Mouse (Mus musculus): ENCODE measurements around the gene Itpka. TPM values are rescaled to one million over a fixed set of nuclear protein-coding genes. Genes with fewer than 3 reads are reported as not detected.

Itpka gene
- polyA plus RNA-seq, 1 experiment = 2.0 TPM

DNA sequence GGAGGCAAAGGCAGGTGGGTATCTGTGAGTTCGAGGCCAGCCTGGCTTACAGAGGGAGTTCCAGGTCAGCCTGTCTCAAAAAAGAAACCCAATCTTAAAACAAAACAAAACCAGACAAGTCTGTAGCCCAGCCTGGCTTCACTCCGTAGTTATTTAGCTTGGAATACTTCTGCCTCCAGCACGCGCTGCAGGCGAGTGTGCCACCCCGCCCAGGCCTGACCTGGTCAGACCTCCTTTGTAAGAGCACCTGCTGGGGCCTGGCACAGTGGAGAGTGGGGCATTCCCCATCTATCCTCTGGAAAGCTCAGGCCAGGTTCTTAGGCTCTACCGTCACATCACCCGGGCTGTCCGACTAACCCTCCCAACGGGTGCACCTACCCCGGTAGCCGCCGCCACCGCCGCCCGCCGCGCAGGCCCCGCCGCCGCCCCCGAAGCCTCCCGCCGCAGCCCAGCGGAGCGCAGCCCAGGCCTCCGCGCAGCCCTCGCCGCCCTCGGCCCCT, 15.5 kb downstream of the Itpka start:
- Histone ChIP-seq H3K36me3 (ENCODE audit: control insufficient read depth, insufficient read depth, low read length) (no peaks in the 10 kb centered on the region), H3K4me3 (ENCODE audit: insufficient read depth, low read depth, low read length) (peak overlapping the region; percentile 52), H3K27ac (ENCODE audit: insufficient read depth, low read depth, low read length) (no peak overlapping the region), H3K4me1 (ENCODE audit: control insufficient read depth, insufficient read depth, low read length) (peaks cover 4% of the 10 kb centered on the region; the same call in 1 of the 2 replicates), H3K27me3 (replicated peaks; ENCODE audit: control insufficient read depth, insufficient read depth, low read length) (peaks cover 2% of the 10 kb centered on the region)
- peak; percentile 16 for DNase-seq
- 5% methylated on average over 31 of the region's 31 CpGs for WGBS
- TF ChIP-seq POLR2A (IDR thresholded peaks at IDR 0.05; ENCODE audit: low read depth, low read length) (no peak), CTCF (conservative IDR thresholded peaks at IDR 0.05; ENCODE audit: insufficient read depth, insufficient read length, low read depth, low read length) (no peak)

DNA sequence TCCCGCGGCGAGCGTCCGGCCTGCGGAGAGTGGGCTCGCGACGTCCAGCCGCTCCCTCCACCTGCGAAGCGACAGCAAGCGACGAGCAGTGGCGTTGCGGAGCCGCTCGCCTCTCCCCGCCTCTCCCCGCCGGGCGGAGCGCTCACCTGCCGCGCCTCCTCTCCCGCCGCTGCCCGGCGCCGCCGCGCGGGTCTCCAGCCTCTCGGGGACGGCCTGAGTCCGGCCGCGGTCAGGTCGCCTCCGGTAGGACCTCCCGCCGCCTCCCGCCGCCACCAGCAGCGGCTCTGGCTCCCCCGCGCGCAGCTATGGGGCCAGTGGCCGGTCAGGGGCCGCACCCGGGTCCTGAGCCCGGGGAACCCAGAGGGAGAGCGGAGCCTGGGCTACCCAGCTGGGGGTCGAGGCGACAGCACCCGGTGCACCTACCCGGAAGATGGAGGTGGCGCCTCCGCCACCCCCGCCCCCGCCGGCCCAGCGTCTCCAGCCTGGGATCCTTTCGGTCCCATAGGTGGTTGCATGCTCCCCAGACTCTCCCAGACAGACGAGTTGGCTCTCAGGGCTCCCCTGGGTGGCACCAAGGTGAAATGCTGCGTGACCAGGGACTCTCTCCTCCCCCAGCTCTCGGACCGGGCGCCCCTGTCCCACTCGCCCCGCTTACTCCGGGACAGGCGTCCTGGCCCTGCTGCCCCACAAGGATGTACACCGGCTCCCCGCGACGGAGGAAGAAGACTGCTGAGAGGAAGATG, 16.1 kb downstream of the Itpka start:
- H3K4me1 ChIP-seq (ENCODE audit: control insufficient read depth, insufficient read depth, low read length) = peaks cover 4% of the 10 kb centered on the region; the same call in 1 of the 2 replicates
- peak; percentile 44 for DNase-seq
- no peaks in the 10 kb centered on the region for H3K36me3 ChIP-seq (ENCODE audit: control insufficient read depth, insufficient read depth, low read length)
- under 1% methylated on average over 73 of the region's 77 CpGs for WGBS
- peak overlapping the region; percentile 52 for H3K4me3 ChIP-seq (ENCODE audit: insufficient read depth, low read depth, low read length)
- TF ChIP-seq POLR2A (IDR thresholded peaks at IDR 0.05; ENCODE audit: low read depth, low read length) (no peak), CTCF (conservative IDR thresholded peaks at IDR 0.05; ENCODE audit: insufficient read depth, insufficient read length, low read depth, low read length) (no peak)
- peaks cover 2% of the 10 kb centered on the region for H3K27me3 ChIP-seq (replicated peaks; ENCODE audit: control insufficient read depth, insufficient read depth, low read length)
- H3K27ac ChIP-seq (ENCODE audit: insufficient read depth, low read depth, low read length) = no peak overlapping the region

DNA sequence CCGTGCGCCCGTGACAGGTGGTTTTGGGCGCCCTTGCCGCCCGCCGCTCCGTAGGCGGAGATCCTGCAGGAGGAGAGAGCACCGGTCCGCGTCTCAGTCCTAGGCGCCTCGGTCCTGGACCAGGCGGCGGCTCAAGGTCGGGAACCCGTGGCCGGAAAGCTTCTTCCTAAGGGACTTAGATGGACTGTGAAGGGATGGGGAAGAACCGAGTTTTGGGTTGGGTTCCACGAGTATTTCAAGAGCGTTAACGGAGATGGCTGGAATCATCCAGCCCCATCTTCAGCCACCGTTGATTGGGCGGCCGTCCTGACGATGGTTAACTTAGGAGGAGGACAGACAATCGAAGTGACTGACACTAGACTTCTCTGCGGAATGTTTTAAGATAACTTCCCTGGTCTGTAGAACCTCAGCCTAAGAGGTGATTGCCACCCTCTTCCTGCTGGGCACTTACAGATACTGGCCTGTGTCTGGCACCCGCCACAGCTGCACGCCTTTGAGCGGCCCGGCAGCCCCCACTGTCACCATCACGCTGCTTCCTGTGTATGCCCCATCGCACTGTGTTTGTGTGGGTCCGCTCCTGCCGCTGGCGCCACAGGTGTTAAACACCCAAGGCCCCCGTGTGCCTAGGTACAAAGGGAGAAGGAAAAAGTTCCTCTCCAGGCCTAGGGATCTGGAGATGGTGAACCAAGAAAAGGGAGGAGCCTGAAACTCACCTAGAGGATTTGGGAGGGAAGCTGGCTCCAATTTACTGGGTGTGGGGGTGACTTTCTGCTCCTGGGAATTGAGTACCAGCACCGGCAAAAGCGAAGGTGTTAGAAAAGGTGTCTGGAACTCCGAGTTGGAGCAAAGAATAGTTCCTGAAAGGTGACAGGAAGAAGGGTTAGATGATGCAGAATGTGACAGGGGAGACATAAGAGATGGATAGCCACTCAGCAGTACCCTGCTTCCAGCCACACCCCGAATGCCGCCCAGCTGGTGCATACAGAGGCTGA, 17.0 kb downstream of the Itpka start:
- TF ChIP-seq CTCF (conservative IDR thresholded peaks at IDR 0.05; ENCODE audit: insufficient read depth, insufficient read length, low read depth, low read length) = no peak
- no peak for TF ChIP-seq POLR2A (IDR thresholded peaks at IDR 0.05; ENCODE audit: low read depth, low read length)
- H3K36me3 ChIP-seq (ENCODE audit: control insufficient read depth, insufficient read depth, low read length) = no peaks in the 10 kb centered on the region
- H3K27ac ChIP-seq (ENCODE audit: insufficient read depth, low read depth, low read length) = no peak overlapping the region
- no peak for DNase-seq
- H3K4me3 ChIP-seq (ENCODE audit: insufficient read depth, low read depth, low read length) = peak overlapping the region; percentile 52
- H3K4me1 ChIP-seq (ENCODE audit: control insufficient read depth, insufficient read depth, low read length) = peaks cover 4% of the 10 kb centered on the region; the same call in 1 of the 2 replicates
- WGBS = 12% methylated on average over 44 of the region's 44 CpGs
- peaks cover 2% of the 10 kb centered on the region for H3K27me3 ChIP-seq (replicated peaks; ENCODE audit: control insufficient read depth, insufficient read depth, low read length)

DNA sequence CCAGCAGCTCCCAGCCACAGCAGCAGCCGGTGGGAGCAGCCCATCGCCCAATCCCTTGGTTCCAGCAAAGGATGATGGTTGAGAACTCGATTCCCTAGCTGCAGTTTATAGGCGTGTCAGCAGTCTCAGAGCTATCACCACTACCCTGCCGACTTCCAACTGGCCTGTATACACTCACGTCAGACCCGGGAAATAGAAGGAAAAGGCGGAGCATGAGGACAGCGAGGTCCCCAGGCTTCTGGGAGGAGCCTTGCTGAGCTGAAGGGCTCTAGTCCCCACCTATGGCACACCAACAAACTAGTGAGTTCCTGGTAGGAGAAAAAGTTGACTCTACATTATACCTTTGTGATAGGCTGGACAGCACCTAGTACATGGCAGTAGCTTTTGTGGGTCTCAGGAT, 18.1 kb downstream of the Itpka start, which contains the start of gene Ltk:
Gene Ltk, minus strand, starts transcription at position 181 of the 400 bp plus-strand sequence.
- DNase-seq = no peak
- H3K36me3 ChIP-seq (ENCODE audit: control insufficient read depth, insufficient read depth, low read length) = no peaks in the 10 kb centered on the region
- 34% methylated on average over 9 of the region's 9 CpGs for WGBS
- H3K27ac ChIP-seq (ENCODE audit: insufficient read depth, low read depth, low read length) = no peak within 1 kb of the TSS
- peaks cover 2% of the 10 kb centered on the region for H3K27me3 ChIP-seq (replicated peaks; ENCODE audit: control insufficient read depth, insufficient read depth, low read length)
- H3K4me3 ChIP-seq (ENCODE audit: insufficient read depth, low read depth, low read length) = no peak within 1 kb of the TSS
- no peak for TF ChIP-seq POLR2A (IDR thresholded peaks at IDR 0.05; ENCODE audit: low read depth, low read length)
- TF ChIP-seq CTCF (conservative IDR thresholded peaks at IDR 0.05; ENCODE audit: insufficient read depth, insufficient read length, low read depth, low read length) = no peak
- peaks cover 4% of the 10 kb centered on the region; the same call in 1 of the 2 replicates for H3K4me1 ChIP-seq (ENCODE audit: control insufficient read depth, insufficient read depth, low read length)

GRCm38 (mm10) chr2:119762276-119762675, 20.1 kb downstream of the Itpka start:
- no peak for DNase-seq
- Histone ChIP-seq H3K4me1 (ENCODE audit: control insufficient read depth, insufficient read depth, low read length) (peaks cover 4% of the 10 kb centered on the region; the same call in 1 of the 2 replicates), H3K27ac (ENCODE audit: insufficient read depth, low read depth, low read length) (no peak overlapping the region), H3K27me3 (replicated peaks; ENCODE audit: control insufficient read depth, insufficient read depth, low read length) (peaks cover 2% of the 10 kb centered on the region), H3K36me3 (ENCODE audit: control insufficient read depth, insufficient read depth, low read length) (no peaks in the 10 kb centered on the region), H3K4me3 (ENCODE audit: insufficient read depth, low read depth, low read length) (no peak overlapping the region)
- WGBS = 78% methylated on average over 1 of the region's 1 CpGs
- TF ChIP-seq POLR2A (IDR thresholded peaks at IDR 0.05; ENCODE audit: low read depth, low read length) (no peak), CTCF (conservative IDR thresholded peaks at IDR 0.05; ENCODE audit: insufficient read depth, insufficient read length, low read depth, low read length) (no peak)

DNA sequence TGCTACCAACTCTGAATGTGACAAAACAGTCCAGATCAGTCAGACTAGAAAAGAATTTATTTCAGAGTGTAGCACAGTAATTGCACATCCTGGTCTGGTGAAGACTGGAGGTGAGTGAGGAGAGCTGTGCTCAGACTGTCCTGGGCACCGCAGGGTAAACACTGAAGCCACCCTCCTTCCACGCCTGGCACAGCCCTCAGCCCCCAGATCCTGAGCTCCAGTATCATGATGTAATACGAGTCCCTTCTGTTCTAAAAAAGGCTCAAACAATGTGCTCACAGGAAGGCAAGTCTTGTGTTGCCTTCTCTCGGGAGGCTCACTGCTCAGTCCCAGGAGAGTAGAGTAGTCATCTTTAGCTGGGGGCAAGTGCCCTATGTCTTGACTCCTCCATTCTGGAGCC, 21.8 kb downstream of the Itpka start:
- 70% methylated on average over 4 of the region's 4 CpGs for WGBS
- Histone ChIP-seq H3K4me1 (ENCODE audit: control insufficient read depth, insufficient read depth, low read length) (no peaks in the 10 kb centered on the region), H3K4me3 (ENCODE audit: insufficient read depth, low read depth, low read length) (no peak overlapping the region)

More for the DNA sequence above, 21.8 kb downstream of the Itpka start:
- Histone ChIP-seq H3K27me3 (replicated peaks; ENCODE audit: control insufficient read depth, insufficient read depth, low read length) (no peaks in the 10 kb centered on the region), H3K27ac (ENCODE audit: insufficient read depth, low read depth, low read length) (no peak overlapping the region), H3K36me3 (ENCODE audit: control insufficient read depth, insufficient read depth, low read length) (no peaks in the 10 kb centered on the region)
- DNase-seq = no peak
- TF ChIP-seq POLR2A (IDR thresholded peaks at IDR 0.05; ENCODE audit: low read depth, low read length) (no peak), CTCF (conservative IDR thresholded peaks at IDR 0.05; ENCODE audit: insufficient read depth, insufficient read length, low read depth, low read length) (no peak)
